Mouse (Mus musculus) liver, embryonic 13.5 days (tissue): Measurements from ENCODE around the gene Adam12. TPM values are rescaled to one million over a fixed set of nuclear protein-coding genes. Genes with fewer than 3 reads are reported as not detected.

ENCODE experiments used
- ATAC-seq: fragments of 200-750 bp; cut with Nextera tagmentation; 2 replicates; pipeline ENCODE4 v1.8.0; 2017; ENCODE audit warnings: low read depth, mild to moderate bottlenecking, moderate number of reproducible peaks, moderate library complexity
- DNase-seq: peaks from one replicate; pipeline ENCODE4 v3.0.0; 2022
- H3K27ac ChIP-seq: fragments of 300-500 bp; sonication (generic); 2 replicates; pipeline ENCODE4 v1.5.1; 2015; ENCODE audit warnings: moderate library complexity, mild to moderate bottlenecking, inconsistent platforms
- H3K27me3 ChIP-seq: fragments of 300-500 bp; sonication (generic); 2 replicates; pipeline ENCODE4 v1.6.1; 2015; ENCODE audit warnings: mild to moderate bottlenecking, inconsistent platforms
- H3K36me3 ChIP-seq: fragments of 300-500 bp; sonication (generic); 2 replicates; pipeline ENCODE4 v1.6.1; 2015; ENCODE audit warnings: mild to moderate bottlenecking, inconsistent platforms
- H3K4me1 ChIP-seq: fragments of 300-500 bp; sonication (generic); replicated peaks from 2 replicates; pipeline ENCODE4 v1.6.1; 2015; ENCODE audit warnings: inconsistent platforms
- H3K4me2 ChIP-seq: fragments of 300-500 bp; sonication (generic); 2 replicates; pipeline ENCODE4 v1.6.1; 2015; ENCODE audit warnings: inconsistent platforms, mild to moderate bottlenecking, moderate library complexity
- H3K4me3 ChIP-seq: fragments of 300-500 bp; sonication (generic); replicated peaks from 2 replicates; pipeline ENCODE4 v1.5.1; 2015; ENCODE audit warnings: mild to moderate bottlenecking, inconsistent platforms
- H3K9ac ChIP-seq: fragments of 300-500 bp; sonication (generic); 2 replicates; pipeline ENCODE4 v1.6.1; 2015; ENCODE audit warnings: mild to moderate bottlenecking, inconsistent platforms
- H3K9me3 ChIP-seq: fragments of 300-500 bp; sonication (generic); replicated peaks from 2 replicates; pipeline ENCODE4 v1.6.1; 2016; ENCODE audit warnings: inconsistent platforms
- WGBS: fragments of 180-500 bp; shearing (Covaris S2); methylation state at CpG from one replicate; pipeline ENCODE4 v1.1.7; 2015; ENCODE audit not compliant: insufficient replicate concordance; 5-methylcytosine and 5-hydroxymethylcytosine counted together
- polyA plus RNA-seq: library from polyadenylated mRNA; unstranded; fragments of >200 nt; fragmentation: Nextera tagmentation; extraction: Ambion mirVana; gene quantifications from 2 replicates; pipeline ENCODE4 v1.2.1, GENCODE M21; 2015

Gene Adam12
- polyA plus RNA-seq, 1 experiment from 2014 or later: 1.5 TPM

- Histone ChIP-seq H3K27ac (no peak overlapping the region), H3K4me2 (no peak overlapping the region), H3K36me3 (no peaks in the 10 kb centered on the region), H3K27me3 (no peaks in the 10 kb centered on the region), H3K9ac (no peak overlapping the region), H3K4me1 (no peaks in the 10 kb centered on the region), H3K9me3 (no peaks in the 10 kb centered on the region), H3K4me3 (no peak overlapping the region)
- no peak for DNase-seq
- no peak for ATAC-seq
- WGBS: 54% methylated on average over 5 of the region's 5 CpGs
Measured at GRCm38 (mm10) chr7:133988356-133988755, 243.6 kb downstream of the Adam12 start.

GRCm38 (mm10) chr7:133986201-133986600, 245.7 kb downstream of the Adam12 start:
- Histone ChIP-seq H3K27me3 (no peaks in the 10 kb centered on the region), H3K36me3 (no peaks in the 10 kb centered on the region), H3K9me3 (no peaks in the 10 kb centered on the region), H3K4me1 (no peaks in the 10 kb centered on the region), H3K27ac (no peak overlapping the region), H3K4me2 (no peak overlapping the region), H3K9ac (no peak overlapping the region), H3K4me3 (no peak overlapping the region)
- WGBS: 63% methylated on average over 4 of the region's 4 CpGs
- no peak for ATAC-seq
- no peak for DNase-seq

GRCm38 (mm10) chr7:133985648-133986047, 246.3 kb downstream of the Adam12 start:
- H3K27me3 ChIP-seq: no peaks in the 10 kb centered on the region
- no peaks in the 10 kb centered on the region for H3K36me3 ChIP-seq
- DNase-seq: no peak
- no peak overlapping the region for H3K9ac ChIP-seq
- H3K4me2 ChIP-seq: no peak overlapping the region
- no peak overlapping the region for H3K27ac ChIP-seq
- WGBS: 58% methylated on average over 1 of the region's 1 CpGs
- ATAC-seq: no peak
- no peak overlapping the region for H3K4me3 ChIP-seq
- no peaks in the 10 kb centered on the region for H3K9me3 ChIP-seq
- no peaks in the 10 kb centered on the region for H3K4me1 ChIP-seq

GRCm38 (mm10) chr7:133976388-133977122, 255.4 kb downstream of the Adam12 start:
- H3K36me3 ChIP-seq: no peaks in the 10 kb centered on the region
- no peak overlapping the region for H3K27ac ChIP-seq
- H3K27me3 ChIP-seq: no peaks in the 10 kb centered on the region
- no peaks in the 10 kb centered on the region for H3K4me1 ChIP-seq
- no peak overlapping the region for H3K4me3 ChIP-seq
- DNase-seq: no peak
- H3K9me3 ChIP-seq: no peaks in the 10 kb centered on the region
- WGBS: 45% methylated on average over 8 of the region's 8 CpGs
- H3K9ac ChIP-seq: no peak overlapping the region
- no peak overlapping the region for H3K4me2 ChIP-seq
- no peak for ATAC-seq

GRCm38 (mm10) chr7:133971086-133971485, 260.9 kb downstream of the Adam12 start:
- DNase-seq (no peak), ATAC-seq (no peak)
- no peak overlapping the region for H3K4me3 ChIP-seq
- H3K27me3 ChIP-seq: no peaks in the 10 kb centered on the region
- WGBS: 38% methylated on average over 1 of the region's 1 CpGs
- H3K36me3 ChIP-seq: no peaks in the 10 kb centered on the region
- H3K4me2 ChIP-seq: no peak overlapping the region
- no peak overlapping the region for H3K9ac ChIP-seq
- H3K27ac ChIP-seq: no peak overlapping the region
- H3K4me1 ChIP-seq: no peaks in the 10 kb centered on the region
- H3K9me3 ChIP-seq: no peaks in the 10 kb centered on the region

GRCm38 (mm10) chr7:133970407-133970806, 261.5 kb downstream of the Adam12 start:
- no peaks in the 10 kb centered on the region for H3K36me3 ChIP-seq
- H3K9ac ChIP-seq: no peak overlapping the region
- H3K27me3 ChIP-seq: no peaks in the 10 kb centered on the region
- H3K27ac ChIP-seq: no peak overlapping the region
- no peaks in the 10 kb centered on the region for H3K9me3 ChIP-seq
- H3K4me1 ChIP-seq: no peaks in the 10 kb centered on the region
- no peak overlapping the region for H3K4me2 ChIP-seq
- DNase-seq: no peak
- no peak for ATAC-seq
- H3K4me3 ChIP-seq: no peak overlapping the region
- 52% methylated on average over 5 of the region's 5 CpGs for WGBS

GRCm38 (mm10) chr7:133967906-133968305, 264.0 kb downstream of the Adam12 start:
- Histone ChIP-seq H3K27me3 (no peaks in the 10 kb centered on the region), H3K36me3 (no peaks in the 10 kb centered on the region), H3K4me3 (no peak overlapping the region), H3K4me2 (no peak overlapping the region), H3K9me3 (no peaks in the 10 kb centered on the region), H3K4me1 (no peaks in the 10 kb centered on the region), H3K9ac (no peak overlapping the region), H3K27ac (no peak overlapping the region)
- ATAC-seq (no peak), DNase-seq (no peak)
- 76% methylated on average over 5 of the region's 5 CpGs for WGBS

- H3K27ac ChIP-seq: no peak overlapping the region
- no peaks in the 10 kb centered on the region for H3K27me3 ChIP-seq
- DNase-seq (no peak), ATAC-seq (no peak)
- no peak overlapping the region for H3K4me2 ChIP-seq
- 65% methylated on average over 8 of the region's 8 CpGs for WGBS
- no peak overlapping the region for H3K4me3 ChIP-seq
- no peaks in the 10 kb centered on the region for H3K4me1 ChIP-seq
- no peaks in the 10 kb centered on the region for H3K9me3 ChIP-seq
- H3K36me3 ChIP-seq: no peaks in the 10 kb centered on the region
- H3K9ac ChIP-seq: no peak overlapping the region
Measured at GRCm38 (mm10) chr7:133963501-133963900, 268.4 kb downstream of the Adam12 start.

- DNase-seq: no peak
Measured at GRCm38 (mm10) chr7:133959200-133959599, 272.7 kb downstream of the Adam12 start.

GRCm38 (mm10) chr7:133957873-133958272, 274.1 kb downstream of the Adam12 start:
- Histone ChIP-seq H3K27me3 (no peaks in the 10 kb centered on the region), H3K27ac (no peak overlapping the region), H3K4me2 (no peak overlapping the region), H3K36me3 (no peaks in the 10 kb centered on the region), H3K4me1 (no peaks in the 10 kb centered on the region), H3K9me3 (no peaks in the 10 kb centered on the region), H3K9ac (no peak overlapping the region), H3K4me3 (no peak overlapping the region)
- WGBS: 67% methylated on average over 2 of the region's 2 CpGs
- no peak for DNase-seq
- ATAC-seq: no peak

More at GRCm38 (mm10) chr7:133959200-133959599, 272.7 kb downstream of the Adam12 start:
- Histone ChIP-seq H3K27ac (no peak overlapping the region; the same call in 1 of the 2 replicates), H3K36me3 (no peaks in the 10 kb centered on the region), H3K4me3 (no peak overlapping the region), H3K9ac (no peak overlapping the region), H3K27me3 (no peaks in the 10 kb centered on the region), H3K9me3 (no peaks in the 10 kb centered on the region), H3K4me2 (no peak overlapping the region), H3K4me1 (no peaks in the 10 kb centered on the region)
- 55% methylated on average over 4 of the region's 4 CpGs for WGBS
- ATAC-seq: no peak

- WGBS: 59% methylated on average over 9 of the region's 9 CpGs
- Histone ChIP-seq H3K9ac (no peak overlapping the region), H3K4me2 (no peak overlapping the region), H3K27me3 (no peaks in the 10 kb centered on the region), H3K36me3 (no peaks in the 10 kb centered on the region), H3K4me3 (no peak overlapping the region), H3K4me1 (no peaks in the 10 kb centered on the region), H3K27ac (no peak overlapping the region), H3K9me3 (no peaks in the 10 kb centered on the region)
- no peak for DNase-seq
- ATAC-seq: no peak
Measured at GRCm38 (mm10) chr7:133954111-133955091, 277.5 kb downstream of the Adam12 start.
